Mouse (Mus musculus): ENCODE data around the gene Slc41a2. TPM values are rescaled to one million over a fixed set of nuclear protein-coding genes. Genes with fewer than 3 reads are reported as not detected.

Gene Slc41a2
- polyA plus RNA-seq, 1 experiment from 2014 or later: 0.95 TPM

GRCm38 (mm10) chr10:83191982-83192381, 145.7 kb downstream of the Slc41a2 start:
- Histone ChIP-seq H3K27ac (ENCODE audit: low read length) (no peak overlapping the region), H3K4me3 (ENCODE audit: low read length) (no peak overlapping the region), H3K27me3 (ENCODE audit: control insufficient read depth, insufficient read depth, low read depth, low read length) (no peaks in the 10 kb centered on the region), H3K9ac (ENCODE audit: low read length) (no peak overlapping the region), H3K4me2 (ENCODE audit: low read depth, low read length) (no peak overlapping the region), H3K9me3 (ENCODE audit: control insufficient read depth, low read length) (no peaks in the 10 kb centered on the region), H3K36me3 (ENCODE audit: control insufficient read depth, insufficient read depth, low read length) (no peaks in the 10 kb centered on the region), H3K4me1 (replicated peaks; ENCODE audit: control insufficient read depth, insufficient read depth, low read length) (peaks cover 5% of the 10 kb centered on the region)
- ATAC-seq (ENCODE audit: low read depth): no peak
- 59% methylated on average over 6 of the region's 6 CpGs for WGBS

GRCm38 (mm10) chr10:83191476-83191875, 146.2 kb downstream of the Slc41a2 start:
- no peaks in the 10 kb centered on the region for H3K27me3 ChIP-seq (ENCODE audit: control insufficient read depth, insufficient read depth, low read depth, low read length)
- no peak overlapping the region for H3K4me2 ChIP-seq (ENCODE audit: low read depth, low read length)
- 95% methylated on average over 17 of the region's 17 CpGs for WGBS
- H3K27ac ChIP-seq (ENCODE audit: low read length): no peak overlapping the region
- no peaks in the 10 kb centered on the region for H3K36me3 ChIP-seq (ENCODE audit: control insufficient read depth, insufficient read depth, low read length)
- no peak overlapping the region for H3K9ac ChIP-seq (ENCODE audit: low read length)
- no peak for ATAC-seq (ENCODE audit: low read depth)
- no peak overlapping the region for H3K4me3 ChIP-seq (ENCODE audit: low read length)
- peaks cover 5% of the 10 kb centered on the region for H3K4me1 ChIP-seq (replicated peaks; ENCODE audit: control insufficient read depth, insufficient read depth, low read length)
- no peaks in the 10 kb centered on the region for H3K9me3 ChIP-seq (ENCODE audit: control insufficient read depth, low read length)

GRCm38 (mm10) chr10:83189071-83189470, 148.6 kb downstream of the Slc41a2 start:
- Histone ChIP-seq H3K4me1 (replicated peaks; ENCODE audit: control insufficient read depth, insufficient read depth, low read length) (peaks cover 11% of the 10 kb centered on the region), H3K9me3 (ENCODE audit: control insufficient read depth, low read length) (no peaks in the 10 kb centered on the region), H3K27me3 (ENCODE audit: control insufficient read depth, insufficient read depth, low read depth, low read length) (0 out of 2 replicates have a peak, but pooled peaks cover 2% of the 10 kb centered on the region), H3K4me3 (ENCODE audit: low read length) (no peak overlapping the region), H3K4me2 (ENCODE audit: low read depth, low read length) (no peak overlapping the region), H3K27ac (ENCODE audit: low read length) (no peak overlapping the region), H3K36me3 (ENCODE audit: control insufficient read depth, insufficient read depth, low read length) (no peaks in the 10 kb centered on the region), H3K9ac (ENCODE audit: low read length) (no peak overlapping the region)
- WGBS: 93% methylated on average over 5 of the region's 5 CpGs
- ATAC-seq (ENCODE audit: low read depth): no peak

GRCm38 (mm10) chr10:83186984-83187383, 150.7 kb downstream of the Slc41a2 start:
- Histone ChIP-seq H3K36me3 (ENCODE audit: control insufficient read depth, insufficient read depth, low read length) (no peaks in the 10 kb centered on the region), H3K9ac (ENCODE audit: low read length) (no peak overlapping the region), H3K9me3 (ENCODE audit: control insufficient read depth, low read length) (no peaks in the 10 kb centered on the region), H3K27ac (ENCODE audit: low read length) (no peak overlapping the region), H3K4me1 (replicated peaks; ENCODE audit: control insufficient read depth, insufficient read depth, low read length) (peaks cover 16% of the 10 kb centered on the region), H3K4me2 (ENCODE audit: low read depth, low read length) (no peak overlapping the region), H3K27me3 (ENCODE audit: control insufficient read depth, insufficient read depth, low read depth, low read length) (0 out of 2 replicates have a peak, but pooled peaks cover 2% of the 10 kb centered on the region), H3K4me3 (ENCODE audit: low read length) (no peak overlapping the region)
- 35% methylated on average over 5 of the region's 5 CpGs for WGBS
- peak; percentile 51; the same call in 1 of the 2 replicates for ATAC-seq (ENCODE audit: low read depth)

- peaks cover 16% of the 10 kb centered on the region for H3K4me1 ChIP-seq (replicated peaks; ENCODE audit: control insufficient read depth, insufficient read depth, low read length)
- H3K36me3 ChIP-seq (ENCODE audit: control insufficient read depth, insufficient read depth, low read length): no peaks in the 10 kb centered on the region
- WGBS: 82% methylated on average over 8 of the region's 8 CpGs
- H3K27ac ChIP-seq (ENCODE audit: low read length): no peak overlapping the region
- H3K4me2 ChIP-seq (ENCODE audit: low read depth, low read length): no peak overlapping the region
- 0 out of 2 replicates have a peak, but pooled peaks cover 2% of the 10 kb centered on the region for H3K27me3 ChIP-seq (ENCODE audit: control insufficient read depth, insufficient read depth, low read depth, low read length)
- no peak overlapping the region for H3K4me3 ChIP-seq (ENCODE audit: low read length)
- H3K9me3 ChIP-seq (ENCODE audit: control insufficient read depth, low read length): no peaks in the 10 kb centered on the region
- no peak overlapping the region for H3K9ac ChIP-seq (ENCODE audit: low read length)
- ATAC-seq (ENCODE audit: low read depth): no peak
Observed at GRCm38 (mm10) chr10:83186167-83186566, 151.5 kb downstream of the Slc41a2 start.

GRCm38 (mm10) chr10:83185121-83185520, 152.6 kb downstream of the Slc41a2 start:
- WGBS: 91% methylated on average over 6 of the region's 6 CpGs
- H3K27me3 ChIP-seq (ENCODE audit: control insufficient read depth, insufficient read depth, low read depth, low read length): 0 out of 2 replicates have a peak, but pooled peaks cover 2% of the 10 kb centered on the region
- no peak overlapping the region for H3K4me3 ChIP-seq (ENCODE audit: low read length)
- no peak overlapping the region for H3K27ac ChIP-seq (ENCODE audit: low read length)
- no peak overlapping the region for H3K9ac ChIP-seq (ENCODE audit: low read length)
- no peaks in the 10 kb centered on the region for H3K9me3 ChIP-seq (ENCODE audit: control insufficient read depth, low read length)
- H3K4me1 ChIP-seq (replicated peaks; ENCODE audit: control insufficient read depth, insufficient read depth, low read length): peaks cover 16% of the 10 kb centered on the region
- no peak overlapping the region for H3K4me2 ChIP-seq (ENCODE audit: low read depth, low read length)
- ATAC-seq (ENCODE audit: low read depth): no peak
- H3K36me3 ChIP-seq (ENCODE audit: control insufficient read depth, insufficient read depth, low read length): no peaks in the 10 kb centered on the region

GRCm38 (mm10) chr10:83184480-83185069, 153.1 kb downstream of the Slc41a2 start:
- ATAC-seq (ENCODE audit: low read depth): peak; percentile 42
- Histone ChIP-seq H3K9me3 (ENCODE audit: control insufficient read depth, low read length) (no peaks in the 10 kb centered on the region), H3K4me3 (ENCODE audit: low read length) (no peak overlapping the region), H3K27ac (ENCODE audit: low read length) (no peak overlapping the region), H3K4me2 (ENCODE audit: low read depth, low read length) (no peak overlapping the region), H3K27me3 (ENCODE audit: control insufficient read depth, insufficient read depth, low read depth, low read length) (0 out of 2 replicates have a peak, but pooled peaks cover 2% of the 10 kb centered on the region), H3K4me1 (replicated peaks; ENCODE audit: control insufficient read depth, insufficient read depth, low read length) (peaks cover 16% of the 10 kb centered on the region), H3K9ac (ENCODE audit: low read length) (no peak overlapping the region; the same call in 1 of the 2 replicates), H3K36me3 (ENCODE audit: control insufficient read depth, insufficient read depth, low read length) (no peaks in the 10 kb centered on the region)
- 42% methylated on average over 7 of the region's 7 CpGs for WGBS

GRCm38 (mm10) chr10:83183634-83184479, 153.8 kb downstream of the Slc41a2 start:
- Histone ChIP-seq H3K36me3 (ENCODE audit: control insufficient read depth, insufficient read depth, low read length) (no peaks in the 10 kb centered on the region), H3K9ac (ENCODE audit: low read length) (no peak overlapping the region; the same call in 1 of the 2 replicates), H3K4me3 (ENCODE audit: low read length) (no peak overlapping the region), H3K27me3 (ENCODE audit: control insufficient read depth, insufficient read depth, low read depth, low read length) (0 out of 2 replicates have a peak, but pooled peaks cover 2% of the 10 kb centered on the region), H3K4me1 (replicated peaks; ENCODE audit: control insufficient read depth, insufficient read depth, low read length) (peaks cover 16% of the 10 kb centered on the region), H3K9me3 (ENCODE audit: control insufficient read depth, low read length) (no peaks in the 10 kb centered on the region; the same call in 1 of the 2 replicates), H3K27ac (ENCODE audit: low read length) (no peak overlapping the region), H3K4me2 (ENCODE audit: low read depth, low read length) (no peak overlapping the region)
- ATAC-seq (ENCODE audit: low read depth): peak; percentile 9; the same call in 1 of the 2 replicates
- 35% methylated on average over 12 of the region's 12 CpGs for WGBS

GRCm38 (mm10) chr10:83182573-83182960, 155.1 kb downstream of the Slc41a2 start:
- Histone ChIP-seq H3K4me3 (ENCODE audit: low read length) (no peak overlapping the region), H3K9ac (ENCODE audit: low read length) (no peak overlapping the region), H3K4me1 (replicated peaks; ENCODE audit: control insufficient read depth, insufficient read depth, low read length) (peaks cover 15% of the 10 kb centered on the region), H3K36me3 (ENCODE audit: control insufficient read depth, insufficient read depth, low read length) (no peaks in the 10 kb centered on the region), H3K27ac (ENCODE audit: low read length) (no peak overlapping the region), H3K27me3 (ENCODE audit: control insufficient read depth, insufficient read depth, low read depth, low read length) (0 out of 2 replicates have a peak, but pooled peaks cover 2% of the 10 kb centered on the region), H3K9me3 (ENCODE audit: control insufficient read depth, low read length) (no peaks in the 10 kb centered on the region; the same call in 1 of the 2 replicates), H3K4me2 (ENCODE audit: low read depth, low read length) (no peak overlapping the region)
- 33% methylated on average over 8 of the region's 8 CpGs for WGBS
- no peak for ATAC-seq (ENCODE audit: low read depth)
